Mouse (Mus musculus): Measurements from ENCODE around the gene Fam89b.

The Fam89b gene

GRCm38 (mm10) chr19:5739446-5739845, 10.0 kb upstream of the Fam89b start:
- no peak for DNase-seq (ENCODE audit: low spot score)

GRCm38 (mm10) chr19:5734325-5734724, 4.9 kb upstream of the Fam89b start:
- no peak for DNase-seq (ENCODE audit: low spot score)

- DNase-seq (ENCODE audit: low spot score) = peak; percentile 92
These were observed 2.0 kb upstream of the Fam89b start for GRCm38 (mm10) chr19:5731264-5731978.

- no peak for DNase-seq (ENCODE audit: low spot score)
These were observed 1.1 kb upstream of the Fam89b start for GRCm38 (mm10) chr19:5730314-5731186.

GRCm38 (mm10) chr19:5728631-5729443, 616 bp downstream of the Fam89b start:
- peak; percentile 44 for DNase-seq (ENCODE audit: low spot score)

GRCm38 (mm10) chr19:5727701-5728100, 1.8 kb downstream of the Fam89b start:
- peak; percentile 76 for DNase-seq (ENCODE audit: low spot score)

GRCm38 (mm10) chr19:5726961-5727578, 2.4 kb downstream of the Fam89b start:
- DNase-seq (ENCODE audit: low spot score) = no peak

- DNase-seq (ENCODE audit: low spot score) = no peak
These were observed 3.5 kb downstream of the Fam89b start, which contains the start of gene Ehbp1l1 for GRCm38 (mm10) chr19:5725767-5726515. Gene Ehbp1l1 (minus strand): TSS chr19:5726317.

- no peak for DNase-seq (ENCODE audit: low spot score)
These were observed 4.3 kb downstream of the Fam89b start for GRCm38 (mm10) chr19:5725029-5725707.

GRCm38 (mm10) chr19:5724549-5724941, 4.9 kb downstream of the Fam89b start:
- peak; percentile 58 for DNase-seq (ENCODE audit: low spot score)

GRCm38 (mm10) chr19:5723934-5724548, 5.4 kb downstream of the Fam89b start:
- peak; percentile 23 for DNase-seq (ENCODE audit: low spot score)

- no peak for DNase-seq (ENCODE audit: low spot score)
These were observed 6.5 kb downstream of the Fam89b start for GRCm38 (mm10) chr19:5722848-5723425.

GRCm38 (mm10) chr19:5721233-5721632, 8.2 kb downstream of the Fam89b start:
- DNase-seq (ENCODE audit: low spot score) = no peak

- DNase-seq (ENCODE audit: low spot score) = peak; percentile 68
These were observed 12.5 kb downstream of the Fam89b start for GRCm38 (mm10) chr19:5716955-5717354.

- peak; percentile 86 for DNase-seq (ENCODE audit: low spot score)
These were observed 13.4 kb downstream of the Fam89b start for GRCm38 (mm10) chr19:5715793-5716688.

- DNase-seq (ENCODE audit: low spot score) = peak; percentile 41
These were observed 15.7 kb downstream of the Fam89b start for GRCm38 (mm10) chr19:5713730-5714129.

GRCm38 (mm10) chr19:5713255-5713654, 16.2 kb downstream of the Fam89b start:
- no peak for DNase-seq (ENCODE audit: low spot score)

- no peak for DNase-seq (ENCODE audit: low spot score)
These were observed 17.5 kb downstream of the Fam89b start for GRCm38 (mm10) chr19:5711907-5712460.

All from MN1 (cell line).